Mouse (Mus musculus) CD4-positive, CD25-positive, alpha-beta regulatory T cell, adult 4 months (primary cell): ENCODE measurements around the gene Armh3. TPM values are rescaled to one million over a fixed set of nuclear protein-coding genes. Genes with fewer than 3 reads are reported as not detected.
"Not testable (repeated sequence)": the region's sequence is repeated elsewhere in the genome, so short reads cannot be mapped to it uniquely, and the experiment has no call there.

Source experiments
- ATAC-seq: one replicate; pipeline ENCODE4 v1.8.0; 2017
- polyA plus RNA-seq, 2 experiments: library from polyadenylated mRNA; unstranded; fragments of 100-300 nt; shearing (Covaris generic); gene quantifications; one replicate each; pipeline ENCODE4 v1.2.1; 2017

Gene Armh3
- polyA plus RNA-seq, 2 experiments from 2014 or later = 9.1 to 12.8 TPM

- no peak for ATAC-seq
Observed at GRCm38 (mm10) chr19:46032731-46033510, 34.6 kb upstream of the Armh3 start.

GRCm38 (mm10) chr19:46031689-46032432, 33.6 kb upstream of the Armh3 start:
- ATAC-seq = no peak

GRCm38 (mm10) chr19:46030196-46030983, 32.1 kb upstream of the Armh3 start:
- no peak for ATAC-seq

- ATAC-seq = no peak
Observed at GRCm38 (mm10) chr19:46029652-46030051, 31.4 kb upstream of the Armh3 start.

GRCm38 (mm10) chr19:46028747-46029320, 30.5 kb upstream of the Armh3 start:
- ATAC-seq = no peak

- no peak for ATAC-seq
Observed at GRCm38 (mm10) chr19:46026567-46026966, 28.3 kb upstream of the Armh3 start.

- ATAC-seq = no peak
Observed at GRCm38 (mm10) chr19:46024959-46025358, 26.7 kb upstream of the Armh3 start.

- no peak for ATAC-seq
Observed at GRCm38 (mm10) chr19:46016023-46016422, 17.7 kb upstream of the Armh3 start.

GRCm38 (mm10) chr19:46014572-46015178, 16.4 kb upstream of the Armh3 start:
- ATAC-seq = peak; percentile 85

- ATAC-seq = no peak
Observed at GRCm38 (mm10) chr19:46005680-46006079, 7.4 kb upstream of the Armh3 start.

- no peak for ATAC-seq
Observed at GRCm38 (mm10) chr19:46004814-46005466, 6.7 kb upstream of the Armh3 start.

GRCm38 (mm10) chr19:46003371-46004226, 5.3 kb upstream of the Armh3 start, which contains the start of gene Hps6:
TSS of gene Hps6 (plus strand) at chr19:46003508.
- peak; percentile 73 for ATAC-seq

GRCm38 (mm10) chr19:46002279-46002678, 4.0 kb upstream of the Armh3 start:
- ATAC-seq = peak; percentile 13

GRCm38 (mm10) chr19:45999378-45999777, 1.1 kb upstream of the Armh3 start:
- ATAC-seq = no peak

GRCm38 (mm10) chr19:45998694-45999217, 468 bp upstream of the Armh3 start:
- peak; percentile 13 for ATAC-seq

GRCm38 (mm10) chr19:45997365-45997764, 923 bp downstream of the Armh3 start:
- ATAC-seq = no peak

GRCm38 (mm10) chr19:45993981-45994737, 4.1 kb downstream of the Armh3 start:
- ATAC-seq = no peak

GRCm38 (mm10) chr19:45993441-45993840, 4.8 kb downstream of the Armh3 start:
- ATAC-seq = not testable (repeated sequence)

- no peak for ATAC-seq
Observed at GRCm38 (mm10) chr19:45991171-45991570, 7.1 kb downstream of the Armh3 start.

- ATAC-seq = no peak
Observed at GRCm38 (mm10) chr19:45988238-45988637, 10.1 kb downstream of the Armh3 start.
